ENCODE assay signal across 8 mouse cellular contexts in genomic region chr12:110373408-110374065, GRCm38 (mm10).
DNase-seq lines count a peak whose midpoint lies in the region; ATAC-seq and TF ChIP-seq lines count a peak whose summit lies in the region.

No protein-coding gene starts in this region.

- 0 out of 2 replicates have a peak overlapping the region, but pooled peaks have one; percentile 13 for H3K4me3 ChIP-seq in left cerebral cortex, adult 2 months

- ATAC-seq in common myeloid progenitor, adult 5-6 weeks (replicated peaks; ENCODE audit: low read depth, poor library complexity, severe bottlenecking) = peak; percentile 93
- ATAC-seq in megakaryocyte progenitor cell, adult 5-6 weeks (replicated peaks; ENCODE audit: poor library complexity) = peak; percentile 97

- intact Hi-C loops in left cerebral cortex, adult 2 months (cut with DNase I) = no loop called here

- TF ChIP-seq CTCF in left cerebral cortex, adult 2 months (IDR thresholded peaks at IDR 0.05) = peak; percentile 99

- peak; percentile 92 for DNase-seq in ZHBTc4 (ENCODE audit: low read depth, low spot score)
- peak; percentile 68 to 83 for DNase-seq in gastrocnemius, adult 8-10 months (ENCODE audit: low spot score in 2 of 2)
- DNase-seq in hindlimb bud, embryonic 11.5 days (ENCODE audit: extremely low spot score, low read depth, low spot score) = peak; percentile 47
- DNase-seq in left cerebral cortex, adult 2 months (ENCODE audit: extremely low spot score in 1 of 2, low spot score in 2 of 2) = peak; percentile 88
- peak; percentile 85 for DNase-seq in right cerebral cortex, postnatal 14 days
- DNase-seq in urinary bladder, postnatal 36 days (ENCODE audit: low spot score in 2 of 2) = peak; percentile 84 to 87

- no peak overlapping the region for H3K27ac ChIP-seq in left cerebral cortex, adult 2 months
